Mouse (Mus musculus) E14TG2a.4 (cell line): Measurements from ENCODE around the gene Ttc7.
A peak's percentile ranks its signal among the peaks of the same experiment; 100 is the strongest.

Experiments used
- H3K27me3 ChIP-seq: 2 replicates; pipeline ENCODE4 v1.6.1; 2014; ENCODE audit warnings: low read length, control low read depth; ENCODE audit not compliant: insufficient read depth
- H3K36me3 ChIP-seq: 2 replicates; pipeline ENCODE4 v1.6.1; 2014; ENCODE audit warnings: low read length, control low read depth; ENCODE audit not compliant: insufficient read depth
- H3K4me1 ChIP-seq: replicated peaks from 2 replicates; pipeline ENCODE4 v1.6.1; 2014; ENCODE audit warnings: low read depth, low read length, control low read depth
- H3K4me3 ChIP-seq: replicated peaks from 2 replicates; pipeline ENCODE4 v1.5.1; 2014; ENCODE audit warnings: mild to moderate bottlenecking, low read length
- H3K9me3 ChIP-seq: 2 replicates; pipeline ENCODE4 v1.6.1; 2014; ENCODE audit warnings: low read length, control low read depth
- CTCF ChIP-seq: conservative IDR thresholded peaks from 2 replicates; pipeline ENCODE4 v1.5.1; 2014; ENCODE audit warnings: low read length
- NANOG ChIP-seq: IDR thresholded peaks from 2 replicates; pipeline ENCODE4 v1.6.1; 2014; ENCODE audit warnings: borderline replicate concordance, low read length, mixed read lengths
- POU5F1 ChIP-seq: IDR thresholded peaks from 2 replicates; pipeline ENCODE4 v1.6.1; 2014; ENCODE audit warnings: low read length, borderline replicate concordance

Ttc7 gene

DNA sequence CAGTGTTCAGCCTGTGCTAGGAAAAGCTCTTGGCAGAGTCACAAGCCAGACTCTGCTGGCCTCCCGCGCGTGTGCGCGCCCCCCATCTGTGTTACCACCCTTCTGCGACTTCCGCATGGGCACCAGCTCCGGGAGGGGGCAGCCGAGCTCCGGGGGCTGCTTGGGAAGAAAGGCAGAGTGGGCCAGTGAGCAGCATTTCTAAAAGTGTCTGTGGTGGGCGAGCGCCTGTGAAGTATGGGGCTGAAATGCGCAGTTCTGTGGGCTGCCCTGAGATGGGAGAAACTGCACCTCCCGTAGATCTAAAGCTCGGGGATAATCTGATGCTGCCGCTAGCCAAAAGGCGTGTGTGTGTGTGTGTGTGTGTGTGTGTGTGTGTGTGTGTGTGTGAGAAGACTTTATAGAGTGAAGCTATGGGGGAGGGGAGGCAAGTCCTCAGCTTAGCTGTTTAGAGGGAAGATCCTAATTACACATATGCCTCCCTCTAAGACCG is 86.6 kb downstream of the Ttc7 start:
- Histone ChIP-seq H3K4me3 (no peak overlapping the region), H3K36me3 (no peaks in the 10 kb centered on the region), H3K4me1 (peaks cover 53% of the 10 kb centered on the region), H3K27me3 (peaks cover 9% of the 10 kb centered on the region), H3K9me3 (no peaks in the 10 kb centered on the region)
- TF ChIP-seq CTCF (no peak), NANOG (no peak), POU5F1 (no peak)

DNA sequence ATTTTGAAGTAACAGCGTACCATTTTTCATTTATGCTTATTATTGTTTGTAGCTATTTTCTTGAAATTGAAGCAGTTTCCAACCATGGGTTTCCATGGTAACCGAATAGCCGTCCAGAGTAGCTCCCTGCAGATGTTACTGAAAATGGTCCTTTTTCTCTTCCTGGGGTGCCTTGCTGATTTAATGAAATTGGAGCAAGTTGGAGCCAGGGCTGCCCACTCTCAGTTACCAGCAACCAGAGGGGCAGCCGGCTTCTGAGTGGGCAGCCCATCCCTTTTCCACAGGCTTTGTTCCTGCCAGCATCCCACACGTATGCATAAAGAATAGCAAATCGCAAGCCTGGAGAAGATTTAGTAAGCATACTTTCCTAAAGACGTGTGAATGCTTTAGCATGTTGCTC is 89.5 kb downstream of the Ttc7 start:
- H3K4me3 ChIP-seq: no peak overlapping the region
- peaks cover 12% of the 10 kb centered on the region for H3K27me3 ChIP-seq
- H3K4me1 ChIP-seq: peaks cover 44% of the 10 kb centered on the region
- TF ChIP-seq NANOG (no peak), CTCF (no peak), POU5F1 (no peak)
- H3K36me3 ChIP-seq: no peaks in the 10 kb centered on the region
- H3K9me3 ChIP-seq: no peaks in the 10 kb centered on the region

DNA sequence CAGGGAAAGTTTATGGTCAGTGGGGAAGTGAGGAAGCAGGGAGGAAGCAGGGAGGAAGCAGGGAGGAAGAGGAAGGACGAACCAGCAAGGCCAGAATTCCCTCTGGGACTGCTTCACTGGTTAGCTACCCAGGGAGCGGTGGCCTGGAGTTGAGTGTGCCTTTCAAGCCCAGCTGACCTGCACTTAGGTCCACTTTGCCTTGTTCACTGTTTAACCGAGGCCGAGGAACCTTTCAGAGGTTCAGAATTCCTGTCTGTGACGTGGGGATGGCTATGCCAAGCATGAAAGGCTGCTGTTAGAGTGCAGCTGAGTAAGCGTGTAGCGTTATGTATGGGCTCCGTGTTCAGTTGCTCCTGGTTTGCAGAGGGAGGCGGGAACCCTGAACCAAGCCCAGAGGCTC is 90.6 kb downstream of the Ttc7 start:
- Histone ChIP-seq H3K4me1 (peaks cover 46% of the 10 kb centered on the region), H3K4me3 (no peak overlapping the region), H3K36me3 (no peaks in the 10 kb centered on the region), H3K27me3 (peaks cover 8% of the 10 kb centered on the region), H3K9me3 (no peaks in the 10 kb centered on the region)
- TF ChIP-seq NANOG: no peak
- no peak for TF ChIP-seq POU5F1
- TF ChIP-seq CTCF: no peak

GRCm38 (mm10) chr17:87375941-87376511 is 93.3 kb downstream of the Ttc7 start:
- peaks cover 3% of the 10 kb centered on the region; the same call in 1 of the 2 replicates for H3K27me3 ChIP-seq
- no peak overlapping the region for H3K4me3 ChIP-seq
- H3K36me3 ChIP-seq: no peaks in the 10 kb centered on the region
- H3K4me1 ChIP-seq: peaks cover 52% of the 10 kb centered on the region
- no peak for TF ChIP-seq POU5F1
- no peaks in the 10 kb centered on the region for H3K9me3 ChIP-seq

- Histone ChIP-seq H3K4me3 (no peak overlapping the region), H3K36me3 (no peaks in the 10 kb centered on the region), H3K4me1 (peaks cover 54% of the 10 kb centered on the region), H3K27me3 (peaks cover 3% of the 10 kb centered on the region; the same call in 1 of the 2 replicates), H3K9me3 (no peaks in the 10 kb centered on the region)
- no peak for TF ChIP-seq NANOG
Measured at GRCm38 (mm10) chr17:87376831-87377471, 94.3 kb downstream of the Ttc7 start.

GRCm38 (mm10) chr17:87377536-87377935 is 94.8 kb downstream of the Ttc7 start:
- Histone ChIP-seq H3K9me3 (no peaks in the 10 kb centered on the region), H3K4me3 (no peak overlapping the region), H3K4me1 (peaks cover 56% of the 10 kb centered on the region), H3K36me3 (no peaks in the 10 kb centered on the region), H3K27me3 (peaks cover 3% of the 10 kb centered on the region; the same call in 1 of the 2 replicates)
- TF ChIP-seq CTCF (no peak), POU5F1 (no peak), NANOG (no peak)

GRCm38 (mm10) chr17:87378354-87379159 is 95.9 kb downstream of the Ttc7 start:
- Histone ChIP-seq H3K36me3 (no peaks in the 10 kb centered on the region), H3K4me1 (peaks cover 60% of the 10 kb centered on the region), H3K4me3 (peak overlapping the region; percentile 37; the same call in 1 of the 2 replicates), H3K9me3 (no peaks in the 10 kb centered on the region), H3K27me3 (peaks cover 3% of the 10 kb centered on the region; the same call in 1 of the 2 replicates)
- TF ChIP-seq NANOG (no peak), CTCF (no peak), POU5F1 (no peak)

GRCm38 (mm10) chr17:87379160-87379624 is 96.5 kb downstream of the Ttc7 start:
- H3K9me3 ChIP-seq: no peaks in the 10 kb centered on the region
- peak overlapping the region; percentile 4; the same call in 1 of the 2 replicates for H3K4me3 ChIP-seq
- H3K36me3 ChIP-seq: no peaks in the 10 kb centered on the region
- H3K4me1 ChIP-seq: peaks cover 60% of the 10 kb centered on the region
- TF ChIP-seq CTCF: no peak
- no peak for TF ChIP-seq POU5F1
- no peak for TF ChIP-seq NANOG
- peaks cover 6% of the 10 kb centered on the region; the same call in 1 of the 2 replicates for H3K27me3 ChIP-seq
